Mouse (Mus musculus) MEL-GATA-1-ER (cell line): ENCODE measurements around the gene Tmem266.
A peak's percentile ranks its signal among the peaks of the same experiment; 100 is the strongest.

ENCODE experiments used
- DNase-seq: peaks from one replicate; pipeline ENCODE4 v3.0.0-alpha.2; 2012; ENCODE audit warnings: low read depth; ENCODE audit errors: extremely low read depth

The Tmem266 gene

GRCm38 (mm10) chr9:55326515-55327233 lies at the start of gene Tmem266, which contains the start of gene Nrg4:
Tmem266 (plus strand) TSS chr9:55326913.
Nrg4 (minus strand) TSS chr9:55326844.
- DNase-seq = no peak

- DNase-seq = no peak
Observed at GRCm38 (mm10) chr9:55277562-55277961, 49.2 kb upstream of the Tmem266 start.

GRCm38 (mm10) chr9:55279114-55279825 lies 47.4 kb upstream of the Tmem266 start:
- DNase-seq = no peak

GRCm38 (mm10) chr9:55283516-55283915 lies 43.2 kb upstream of the Tmem266 start:
- no peak for DNase-seq

GRCm38 (mm10) chr9:55285197-55285596 lies 41.5 kb upstream of the Tmem266 start:
- DNase-seq = no peak

GRCm38 (mm10) chr9:55289475-55290198 lies 37.1 kb upstream of the Tmem266 start:
- no peak for DNase-seq

GRCm38 (mm10) chr9:55291966-55292365 lies 34.7 kb upstream of the Tmem266 start:
- no peak for DNase-seq

GRCm38 (mm10) chr9:55296221-55296620 lies 30.5 kb upstream of the Tmem266 start:
- no peak for DNase-seq

GRCm38 (mm10) chr9:55307066-55307465 lies 19.6 kb upstream of the Tmem266 start:
- no peak for DNase-seq

GRCm38 (mm10) chr9:55307557-55307956 lies 19.2 kb upstream of the Tmem266 start:
- DNase-seq = peak; percentile 49

- peak; percentile 52 for DNase-seq
Observed at GRCm38 (mm10) chr9:55308455-55308854, 18.3 kb upstream of the Tmem266 start.

GRCm38 (mm10) chr9:55311560-55311959 lies 15.2 kb upstream of the Tmem266 start:
- peak; percentile 71 for DNase-seq

GRCm38 (mm10) chr9:55313619-55314261 lies 13.0 kb upstream of the Tmem266 start:
- no peak for DNase-seq

- no peak for DNase-seq
Observed at GRCm38 (mm10) chr9:55322641-55323040, 4.1 kb upstream of the Tmem266 start.

GRCm38 (mm10) chr9:55324085-55324484 lies 2.6 kb upstream of the Tmem266 start:
- DNase-seq = no peak

- no peak for DNase-seq
Observed at GRCm38 (mm10) chr9:55324516-55324915, 2.2 kb upstream of the Tmem266 start.

- no peak for DNase-seq
Observed at GRCm38 (mm10) chr9:55325061-55325460, 1.7 kb upstream of the Tmem266 start.

- DNase-seq = no peak
Observed at GRCm38 (mm10) chr9:55325564-55326514, 874 bp upstream of the Tmem266 start.

GRCm38 (mm10) chr9:55327234-55327615 lies 512 bp downstream of the Tmem266 start:
- no peak for DNase-seq

GRCm38 (mm10) chr9:55328151-55328918 lies 1.6 kb downstream of the Tmem266 start:
- no peak for DNase-seq
